Mouse (Mus musculus) right cerebral cortex, postnatal 36 days (tissue): ENCODE measurements at regions not wholly inside any gene's neighbourhood (a gene's known extent, or its start where the extent isn't known, plus 50 kb on each side); places are given as distances from the start of the nearest gene placed in this dataset.
"Not testable (repeated sequence)": the region's sequence is repeated elsewhere in the genome, so short reads cannot be mapped to it uniquely, and the experiment has no call there.

Source experiments
- DNase-seq, 2 experiments: peaks; one replicate each; pipeline ENCODE4 v3.0.0; 2022; ENCODE audit warnings: low spot score in 2 of 2, mixed read lengths in 1 of 2

GRCm38 (mm10) chr17:31732176-31732880 lies 54.7 kb downstream of the Cryaa start:
- DNase-seq: no peak

GRCm38 (mm10) chr17:31734521-31734920 lies 56.9 kb downstream of the Cryaa start:
- DNase-seq: no peak

DNA sequence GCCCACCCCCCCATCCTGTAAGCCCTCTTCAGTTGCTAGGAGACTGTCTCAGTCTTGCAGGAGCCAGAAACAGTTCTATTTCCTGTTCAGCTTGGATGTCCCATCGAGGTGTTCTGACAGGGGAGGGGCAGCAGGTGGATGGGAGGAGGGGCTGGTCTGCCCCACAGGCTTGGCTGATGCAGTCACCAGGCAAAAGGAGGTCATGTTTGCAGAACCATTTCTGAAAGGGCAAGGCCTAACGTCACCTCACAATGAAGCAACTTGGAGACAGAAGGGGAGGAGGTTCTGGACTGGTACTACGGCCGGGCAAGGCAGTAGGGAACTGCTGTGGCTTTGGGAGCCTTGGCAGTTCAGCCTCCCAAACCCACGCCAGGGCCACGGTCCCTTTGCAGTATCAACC lies 59.1 kb downstream of the Cryaa start:
- no peak for DNase-seq

DNA sequence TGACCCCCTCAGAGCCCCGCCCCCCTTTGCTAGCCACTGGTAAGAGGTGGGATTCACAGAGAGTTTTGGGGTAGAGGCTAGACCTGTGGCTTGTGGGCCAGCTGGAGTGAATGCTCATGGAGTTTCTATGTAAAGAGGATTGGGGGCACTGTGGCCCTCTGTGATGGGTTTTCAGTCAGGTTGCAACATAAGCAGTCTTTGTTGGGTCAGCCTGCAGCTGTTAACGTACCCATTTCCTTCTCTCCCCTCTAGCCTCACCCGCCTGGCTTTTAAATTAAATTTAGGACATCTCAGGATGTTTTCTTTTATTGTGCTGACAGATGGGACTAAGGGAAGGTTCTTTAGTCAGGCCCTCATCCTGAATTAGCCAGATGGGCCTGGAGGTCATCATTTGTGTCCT lies 60.6 kb downstream of the Cryaa start:
- DNase-seq: no peak

DNA sequence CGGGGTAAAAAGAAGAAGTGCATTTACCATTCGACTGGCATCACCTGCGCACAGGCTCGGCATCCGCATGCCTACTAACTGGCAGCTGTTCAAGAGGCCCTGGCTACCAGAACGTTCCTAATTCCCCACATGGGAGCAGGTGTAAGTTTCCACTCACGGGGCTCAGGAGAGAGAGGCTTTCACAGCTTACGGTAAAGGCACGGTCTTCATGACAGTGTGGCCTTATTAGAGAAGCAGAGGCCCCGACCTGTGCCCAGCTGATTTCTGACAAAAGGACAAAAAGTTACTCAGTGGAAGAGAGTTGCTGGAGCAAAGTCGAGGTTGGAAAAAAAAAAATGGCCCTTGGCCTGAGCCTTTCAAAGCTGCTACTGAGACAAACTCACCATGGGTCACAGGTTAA lies 62.0 kb downstream of the Cryaa start:
- no peak for DNase-seq

DNA sequence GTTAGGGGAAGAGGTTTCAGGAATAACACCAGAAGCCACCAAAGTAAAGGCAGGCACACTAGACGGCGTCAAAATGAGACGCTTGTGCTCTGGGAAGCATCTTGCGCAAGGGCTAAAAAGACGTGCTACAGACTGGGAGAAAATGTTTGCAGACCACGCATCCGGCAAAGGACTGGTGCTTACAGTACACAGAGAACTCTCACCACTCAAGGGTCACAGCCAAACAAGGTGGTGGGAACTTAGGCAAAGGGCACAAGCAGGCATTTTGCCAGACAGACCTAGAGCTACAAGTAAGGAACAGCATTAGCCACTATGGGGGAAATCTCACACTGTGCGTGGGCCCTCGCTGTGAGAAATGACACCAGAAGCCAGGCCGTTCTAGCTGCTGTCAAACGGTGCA lies 62.5 kb downstream of the Cryaa start:
- no peak for DNase-seq

GRCm38 (mm10) chr17:31743656-31744055 lies 66.0 kb downstream of the Cryaa start:
- no peak for DNase-seq

DNA sequence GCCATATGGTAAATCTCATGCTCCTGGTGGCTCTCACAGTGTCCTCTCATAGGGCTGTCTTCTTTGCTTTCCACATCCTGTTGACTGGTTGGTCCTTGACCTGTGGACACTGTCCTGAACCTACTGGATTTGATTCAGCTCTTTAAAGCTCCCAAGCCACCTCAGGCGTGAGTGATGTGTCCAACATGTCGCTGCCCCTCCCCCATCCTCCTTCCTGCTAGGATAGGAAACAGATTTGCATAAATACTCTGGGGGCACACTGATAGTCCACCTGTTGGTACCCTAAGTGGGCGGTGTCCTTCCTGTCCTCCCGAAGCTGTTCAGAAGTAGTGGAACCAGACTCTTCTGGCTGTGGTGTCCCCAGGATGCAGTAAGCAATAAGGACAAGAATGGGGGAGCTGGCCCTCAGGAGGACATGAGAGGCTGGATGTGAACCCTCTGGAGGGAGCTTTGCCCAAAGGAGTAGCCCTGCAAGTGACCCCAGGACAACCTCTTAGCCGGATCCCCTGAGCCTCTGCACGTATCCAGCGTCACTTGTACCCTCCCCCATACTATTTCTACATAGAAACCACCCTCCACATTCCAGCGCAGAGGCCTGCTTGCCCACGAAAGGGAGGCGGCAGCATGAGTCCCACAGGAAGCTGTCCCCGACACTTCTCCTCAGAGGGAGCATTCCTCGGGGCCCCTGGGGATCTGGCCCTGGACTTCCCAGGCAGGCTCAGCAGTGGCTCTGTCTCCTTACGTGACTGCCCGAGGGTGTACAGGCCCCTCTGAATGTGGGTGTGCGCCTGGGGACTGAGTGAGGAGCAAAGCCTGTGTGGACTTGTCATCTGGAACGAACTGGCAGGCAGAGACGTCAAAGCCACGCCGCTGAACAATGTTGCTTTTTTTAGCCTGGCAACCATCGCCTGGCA lies 68.8 kb downstream of the Cryaa start:
- DNase-seq: peak; percentile 10 to 32

DNA sequence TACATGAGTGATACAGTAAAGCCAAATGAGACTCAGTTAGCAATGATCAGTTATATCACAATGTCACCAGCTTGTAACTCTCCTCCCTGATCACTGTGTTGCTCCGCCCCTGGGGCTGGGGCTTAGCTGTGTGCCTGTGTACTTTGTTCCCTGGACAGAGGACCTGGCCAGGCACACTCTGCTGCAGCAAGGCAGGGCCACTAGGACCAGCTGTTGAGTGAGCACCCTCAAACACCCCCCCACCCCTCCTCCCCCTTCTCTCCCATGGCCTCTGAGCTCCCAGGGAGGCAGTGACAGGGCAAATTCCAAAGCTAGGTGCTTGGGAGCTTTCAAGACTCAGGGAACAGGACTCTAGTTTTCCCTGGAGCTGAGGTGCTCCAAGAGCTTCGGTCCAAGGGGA lies 70.0 kb downstream of the Cryaa start:
- DNase-seq: no peak

DNA sequence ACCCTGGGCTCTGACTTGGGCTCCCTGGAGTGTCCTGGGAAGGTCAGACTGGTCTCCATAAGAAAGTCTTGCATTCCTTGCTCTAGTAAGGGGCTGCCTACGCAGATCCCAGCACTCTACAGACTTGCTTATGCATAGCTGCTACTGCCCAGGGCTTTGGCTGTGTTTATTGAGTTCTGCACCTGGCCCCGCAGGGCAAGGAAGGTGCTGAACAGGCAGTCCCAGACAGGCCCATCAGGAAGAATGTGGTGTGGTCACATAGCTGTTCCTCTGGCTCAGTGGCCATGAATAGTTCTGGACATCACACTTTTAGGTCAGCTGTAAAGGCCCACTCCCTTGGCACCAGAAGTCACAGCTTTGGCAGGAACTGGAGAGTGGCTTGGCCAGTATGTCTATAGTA lies 70.6 kb downstream of the Cryaa start:
- no peak for DNase-seq

- DNase-seq: no peak
Observed at GRCm38 (mm10) chr17:31748971-31749370, 71.4 kb downstream of the Cryaa start.

DNA sequence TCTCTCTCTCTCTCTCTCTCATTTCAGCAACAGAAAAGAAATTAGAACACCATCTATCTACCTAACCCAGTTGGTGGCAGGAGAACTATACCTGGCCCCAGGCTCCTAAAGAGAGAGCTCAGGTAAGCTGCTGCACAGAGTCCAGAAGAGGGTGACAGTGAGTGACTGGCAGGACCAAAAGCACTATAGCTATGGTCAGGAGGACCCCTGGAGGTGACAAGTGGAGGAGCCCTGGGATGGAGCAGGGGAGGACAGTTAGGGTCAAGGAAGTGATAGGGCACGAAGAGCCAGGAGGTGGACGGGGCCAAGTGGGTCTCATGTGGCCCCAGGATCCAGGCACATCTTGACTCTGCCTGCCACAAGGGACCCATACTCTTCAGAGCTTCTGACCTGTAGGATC lies 73.7 kb downstream of the Cryaa start:
- DNase-seq: no peak

GRCm38 (mm10) chr17:31753113-31753858 lies 75.7 kb downstream of the Cryaa start:
- no peak for DNase-seq

DNA sequence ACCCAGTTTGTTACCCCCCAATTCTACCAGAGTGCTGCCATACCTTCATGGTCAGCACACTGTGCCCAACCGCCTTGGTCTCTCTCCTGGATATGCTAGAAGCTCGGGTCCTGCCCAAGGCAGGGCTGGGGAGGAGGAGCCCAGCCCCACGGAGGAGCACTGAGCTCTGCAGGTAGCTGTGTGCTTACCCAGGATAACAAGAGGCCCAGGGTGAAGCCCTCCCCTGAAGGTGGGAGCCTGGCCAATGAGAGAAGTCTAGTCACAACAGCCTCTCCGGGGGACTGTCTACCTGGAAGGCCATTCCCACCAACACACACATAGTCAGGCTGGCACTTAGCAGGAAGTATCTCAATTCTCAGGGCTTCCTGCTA lies 76.2 kb downstream of the Cryaa start:
- DNase-seq: no peak

- no peak for DNase-seq
Observed at GRCm38 (mm10) chr17:31760465-31760864, 82.9 kb downstream of the Cryaa start.

GRCm38 (mm10) chr17:31763078-31763477 lies 85.5 kb downstream of the Cryaa start:
- no peak for DNase-seq

DNA sequence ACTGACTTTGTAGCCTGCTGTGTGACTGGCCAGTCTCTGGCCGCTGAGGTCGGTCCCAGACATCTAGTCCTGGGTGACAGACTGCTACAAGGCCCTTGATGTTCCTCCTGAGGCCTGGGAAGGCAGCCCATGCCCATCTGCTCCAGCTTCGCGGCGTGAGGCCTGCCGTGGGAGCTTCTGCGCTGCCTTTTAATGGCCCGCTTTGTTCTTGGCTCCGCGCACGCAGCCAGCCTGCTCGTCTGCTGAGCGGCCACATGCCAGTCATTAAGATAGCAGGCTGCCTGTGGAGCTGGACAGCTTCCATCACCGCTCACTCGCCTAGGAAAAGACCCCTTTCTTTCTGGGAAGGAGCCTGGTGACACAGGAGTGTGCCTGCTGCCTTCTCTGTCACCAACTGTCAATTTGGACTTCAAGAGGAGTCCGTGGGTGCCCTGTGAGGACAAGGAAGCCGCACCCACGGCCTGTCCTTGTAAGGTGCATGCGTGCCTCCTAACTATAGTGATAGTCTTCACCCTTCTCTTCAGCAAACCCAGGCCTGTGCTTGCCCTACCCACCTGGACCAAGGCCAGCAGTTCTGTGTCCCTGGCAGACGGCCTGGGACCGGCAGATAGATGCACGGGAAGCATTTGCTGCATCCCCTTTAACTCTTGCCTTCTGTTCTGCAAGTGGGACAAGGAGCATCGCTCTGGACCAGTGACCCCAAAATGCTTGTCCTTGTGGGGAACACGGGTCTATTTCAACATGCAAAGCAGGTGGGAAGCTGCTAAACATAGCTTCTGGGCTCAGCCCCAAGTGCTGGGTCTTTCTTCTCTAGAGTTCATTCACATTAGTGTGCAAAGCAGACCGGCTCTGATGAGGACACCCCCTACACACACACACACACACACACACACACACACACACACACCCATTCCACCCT lies 88.6 kb downstream of the Sik1 start:
- peak; percentile 33 to 43 for DNase-seq

DNA sequence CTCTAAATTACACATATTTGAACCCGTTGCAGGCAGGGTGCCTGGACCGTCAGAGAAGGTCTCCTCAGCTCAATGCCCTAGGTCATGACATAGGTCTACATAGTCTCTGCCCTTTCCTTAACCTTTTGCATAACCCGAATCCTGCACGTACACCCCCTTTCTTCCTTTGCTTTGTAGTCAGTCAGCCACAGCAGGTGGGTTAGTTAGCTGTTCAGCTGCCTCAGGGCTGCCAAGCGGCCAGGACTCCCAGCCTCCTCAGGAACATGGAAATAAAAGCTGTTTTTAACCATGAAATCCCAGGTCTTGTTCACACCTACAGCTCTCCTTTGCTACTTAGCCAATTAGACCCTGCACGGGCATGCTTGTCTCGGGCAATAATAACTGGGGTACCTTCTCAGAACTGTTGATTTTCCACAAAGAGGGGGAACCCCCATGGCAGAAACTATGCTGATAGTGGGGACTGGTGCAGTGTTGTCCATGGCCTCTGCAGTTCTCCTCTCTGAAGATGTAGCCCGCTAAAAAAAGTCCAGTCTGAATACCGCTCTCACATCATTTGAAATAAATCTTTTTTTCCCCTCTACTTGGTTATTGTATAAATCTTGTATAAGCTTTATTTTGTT lies 83.3 kb downstream of the Sik1 start:
- no peak for DNase-seq

DNA sequence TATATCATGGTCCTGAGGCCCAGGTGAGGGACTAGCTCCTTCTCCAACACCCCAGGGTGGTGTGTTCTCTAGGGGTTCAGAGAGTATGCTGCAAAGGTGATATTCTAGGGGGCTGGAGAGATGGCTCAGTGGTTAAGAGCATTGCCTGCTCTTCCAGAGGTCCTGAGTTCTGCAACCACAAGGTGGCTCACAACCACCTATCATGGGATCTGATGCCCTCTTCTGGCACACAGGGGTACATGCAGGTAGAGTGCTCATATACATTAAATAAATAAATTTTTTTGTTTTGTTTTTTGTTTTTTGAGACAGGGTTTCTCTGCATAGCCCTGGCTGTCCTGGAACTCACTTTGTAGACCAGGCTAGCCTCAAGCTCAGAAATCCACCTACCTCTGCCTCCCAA lies 81.7 kb downstream of the Sik1 start:
- DNase-seq: not testable (repeated sequence)

- no peak for DNase-seq
Observed at GRCm38 (mm10) chr17:31775037-31775436, 80.6 kb downstream of the Sik1 start.

DNA sequence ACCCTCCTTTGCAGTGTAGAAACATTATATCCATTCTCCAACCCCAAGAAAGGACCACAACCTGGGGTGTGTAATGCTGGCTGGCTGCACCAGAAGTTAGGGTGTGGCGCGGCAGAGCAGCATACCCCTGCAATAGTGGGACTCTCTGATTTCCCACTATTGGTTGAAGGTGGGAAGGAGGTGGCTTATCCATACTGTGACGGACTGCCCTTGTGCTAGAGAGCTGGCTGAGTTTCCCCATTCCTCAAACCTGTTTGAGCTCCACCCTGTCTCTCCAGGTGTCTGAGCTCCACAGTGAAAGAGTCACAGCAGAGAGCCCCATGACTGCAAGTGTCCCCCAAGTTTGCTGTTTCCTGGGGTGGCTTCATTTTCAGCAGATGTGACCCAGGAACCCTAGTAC lies 79.6 kb downstream of the Sik1 start:
- DNase-seq: no peak
